Mouse (Mus musculus): ENCODE measurements at regions not wholly inside any gene's neighbourhood (a gene's known extent, or its start where the extent isn't known, plus 50 kb on each side); places are given as distances from the start of the nearest gene placed in this dataset.

- DNase-seq (ENCODE audit: low spot score): no peak
Observed at GRCm38 (mm10) chr13:69867296-69868065, 65.3 kb downstream of the Med10 start.

DNA sequence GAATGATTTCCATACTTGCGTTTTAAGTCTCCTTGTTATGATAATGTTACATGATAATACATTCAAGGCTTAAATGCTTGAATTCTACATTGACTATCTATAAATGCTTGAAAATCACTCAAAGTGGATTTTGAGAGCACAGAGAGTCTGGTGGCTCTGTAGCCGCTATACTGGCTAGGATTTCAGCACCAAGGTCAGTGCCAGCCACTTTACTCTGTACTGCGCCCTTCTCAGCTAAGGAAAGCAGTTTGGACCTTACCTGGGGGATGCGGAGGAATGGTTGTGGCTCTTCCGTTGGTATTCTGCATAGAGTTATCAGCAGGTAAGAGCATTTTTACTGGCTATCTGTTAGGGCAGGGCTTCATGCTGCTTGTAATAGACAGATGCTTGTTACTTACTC lies 94.3 kb downstream of the Med10 start:
- peak; percentile 2 for DNase-seq (ENCODE audit: low spot score)

DNA sequence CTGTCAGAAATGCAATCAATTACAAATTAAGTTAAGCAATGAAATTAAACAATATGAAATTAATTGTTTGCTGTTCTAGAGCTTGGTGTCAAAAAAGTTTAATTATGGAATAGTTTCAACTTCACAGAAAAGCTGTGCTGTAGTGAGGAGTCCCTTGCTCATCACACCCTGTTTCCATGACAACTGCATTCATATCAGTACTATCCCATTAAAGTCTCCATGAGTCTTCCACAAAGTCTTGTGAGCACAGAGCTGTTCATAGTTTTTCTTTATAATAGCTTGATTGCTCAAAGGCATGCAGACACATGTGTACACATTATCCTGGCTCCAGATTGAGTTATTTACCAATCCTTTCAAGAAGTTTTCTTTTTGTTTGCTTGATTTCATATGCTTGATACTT lies 98.9 kb downstream of the Med10 start:
- DNase-seq (ENCODE audit: low spot score): no peak

- DNase-seq (ENCODE audit: low spot score): no peak
Observed at GRCm38 (mm10) chr13:69906802-69907537, 104.8 kb downstream of the Med10 start.

DNA sequence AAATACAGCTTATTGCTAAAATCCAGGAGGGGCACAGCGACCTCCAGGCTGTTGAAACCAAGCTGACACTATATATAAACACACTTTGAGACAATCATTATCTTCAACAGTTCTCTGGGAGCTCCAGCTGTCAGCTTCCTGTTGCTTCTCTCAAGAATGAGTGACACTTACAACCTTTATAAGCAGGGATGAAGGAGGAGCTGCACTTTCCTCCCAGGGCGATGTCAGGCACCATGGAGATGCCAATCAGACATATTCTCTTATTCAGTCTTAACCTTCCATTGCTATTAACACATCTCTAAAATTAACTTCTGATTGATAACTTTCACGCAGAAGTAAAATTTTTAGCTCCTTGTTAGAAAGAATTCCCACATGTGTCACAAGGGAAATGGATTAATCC lies 113.6 kb downstream of the Med10 start:
- DNase-seq (ENCODE audit: low spot score): no peak

GRCm38 (mm10) chr13:69932695-69933550 lies 130.7 kb downstream of the Med10 start:
- no peak for DNase-seq (ENCODE audit: low spot score)

DNA sequence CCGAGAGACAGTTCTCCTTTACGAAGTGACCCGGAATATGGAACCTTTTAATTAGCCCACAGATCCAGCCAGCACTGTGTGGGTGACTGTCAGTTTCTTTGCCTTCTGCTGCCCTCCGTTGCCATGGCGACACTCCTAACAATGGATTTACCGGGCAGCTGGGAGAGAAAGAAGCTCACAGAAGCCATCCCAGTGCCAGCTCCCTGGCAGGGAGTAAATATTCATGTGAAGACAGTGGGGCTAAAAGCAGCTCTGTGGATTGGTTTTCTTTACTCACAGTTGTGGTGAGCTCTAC lies 131.3 kb downstream of the Med10 start:
- DNase-seq (ENCODE audit: low spot score): no peak

- no peak for DNase-seq (ENCODE audit: low spot score)
Observed at GRCm38 (mm10) chr13:69939791-69940190, 137.6 kb downstream of the Med10 start.

DNA sequence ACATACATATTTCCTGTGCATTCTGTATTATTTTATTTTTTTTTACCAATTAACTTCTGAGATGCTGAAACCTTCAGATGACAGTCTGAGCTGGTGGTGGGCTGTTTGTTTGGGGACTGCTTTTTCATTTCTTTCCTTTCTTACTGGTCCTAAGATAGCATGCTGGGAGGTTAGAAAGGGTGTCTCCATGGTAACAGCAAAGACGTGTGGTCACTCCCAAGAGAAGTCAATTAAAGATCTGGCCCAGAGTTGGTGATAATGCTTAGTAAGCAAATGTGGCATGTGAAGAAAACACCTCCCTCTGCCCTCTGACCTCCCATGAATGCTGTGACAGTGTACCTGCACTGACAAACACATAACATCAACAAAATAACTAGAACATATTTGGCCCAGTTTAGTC lies 142.5 kb downstream of the Med10 start:
- no peak for DNase-seq (ENCODE audit: low spot score)

DNA sequence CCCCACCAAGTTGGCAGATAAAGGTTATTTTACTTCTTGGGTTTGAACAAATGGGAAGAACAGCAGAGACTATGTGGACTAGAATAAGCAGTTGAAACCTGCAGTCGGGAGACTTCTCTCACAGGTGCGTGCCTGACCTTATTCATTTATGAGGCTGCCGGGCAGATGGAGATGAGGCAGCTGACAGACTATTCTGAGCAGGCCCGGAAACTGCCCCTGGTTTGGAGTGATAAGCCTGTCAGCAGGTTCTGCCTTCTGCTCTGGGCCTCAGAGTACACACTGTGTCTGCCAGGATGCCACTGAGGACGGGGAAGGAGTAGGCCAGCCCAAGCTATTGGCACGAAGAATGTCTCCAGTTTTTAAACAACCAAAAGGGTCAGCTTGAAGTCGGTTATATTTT lies 144.4 kb downstream of the Med10 start:
- no peak for DNase-seq (ENCODE audit: low spot score)

GRCm38 (mm10) chr13:69952061-69952460 lies 149.9 kb downstream of the Med10 start:
- DNase-seq (ENCODE audit: low spot score): no peak

- no peak for DNase-seq (ENCODE audit: low spot score)
Observed at GRCm38 (mm10) chr13:69954171-69954570, 152.0 kb downstream of the Med10 start.

DNA sequence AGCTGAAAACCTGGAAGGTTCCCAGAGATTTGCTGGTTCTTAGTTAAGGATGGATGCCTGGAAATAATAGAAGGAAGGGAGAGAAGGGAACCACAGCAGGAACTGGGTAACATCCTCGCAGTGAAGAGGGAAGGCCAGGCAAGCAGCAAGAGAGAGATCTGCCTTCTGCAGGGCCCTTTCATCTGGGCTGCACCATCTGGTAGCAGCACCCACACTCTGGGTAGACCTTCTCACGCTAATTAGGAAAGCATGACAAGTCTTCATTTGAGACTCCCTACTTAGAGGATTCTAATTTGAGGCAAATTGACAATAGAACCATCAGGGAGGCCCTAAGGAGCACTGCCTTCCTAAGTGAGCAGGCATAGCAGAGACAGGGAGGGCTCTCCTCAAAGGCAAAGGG lies 153.3 kb downstream of the Med10 start:
- DNase-seq (ENCODE audit: low spot score): no peak

DNA sequence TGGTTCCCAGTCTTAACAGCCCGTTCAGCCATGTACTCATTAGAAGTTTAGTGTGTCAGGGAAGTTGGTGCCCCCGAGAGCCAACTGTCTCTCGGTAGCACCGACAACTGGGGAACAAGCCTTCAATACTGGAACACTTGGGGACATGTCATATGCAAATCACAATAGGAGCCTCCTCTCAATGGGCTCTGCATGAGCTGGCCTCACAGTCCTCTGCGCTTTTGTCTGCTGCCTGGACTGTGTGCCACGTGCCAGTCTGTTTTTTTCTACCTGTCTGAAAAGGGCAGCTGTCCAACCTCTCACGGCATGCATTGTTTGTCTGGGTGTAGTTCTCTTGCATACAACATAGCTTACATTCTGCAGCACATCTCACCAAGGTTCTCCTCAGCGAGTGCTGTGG lies 161.7 kb downstream of the Med10 start:
- no peak for DNase-seq (ENCODE audit: low spot score)

DNA sequence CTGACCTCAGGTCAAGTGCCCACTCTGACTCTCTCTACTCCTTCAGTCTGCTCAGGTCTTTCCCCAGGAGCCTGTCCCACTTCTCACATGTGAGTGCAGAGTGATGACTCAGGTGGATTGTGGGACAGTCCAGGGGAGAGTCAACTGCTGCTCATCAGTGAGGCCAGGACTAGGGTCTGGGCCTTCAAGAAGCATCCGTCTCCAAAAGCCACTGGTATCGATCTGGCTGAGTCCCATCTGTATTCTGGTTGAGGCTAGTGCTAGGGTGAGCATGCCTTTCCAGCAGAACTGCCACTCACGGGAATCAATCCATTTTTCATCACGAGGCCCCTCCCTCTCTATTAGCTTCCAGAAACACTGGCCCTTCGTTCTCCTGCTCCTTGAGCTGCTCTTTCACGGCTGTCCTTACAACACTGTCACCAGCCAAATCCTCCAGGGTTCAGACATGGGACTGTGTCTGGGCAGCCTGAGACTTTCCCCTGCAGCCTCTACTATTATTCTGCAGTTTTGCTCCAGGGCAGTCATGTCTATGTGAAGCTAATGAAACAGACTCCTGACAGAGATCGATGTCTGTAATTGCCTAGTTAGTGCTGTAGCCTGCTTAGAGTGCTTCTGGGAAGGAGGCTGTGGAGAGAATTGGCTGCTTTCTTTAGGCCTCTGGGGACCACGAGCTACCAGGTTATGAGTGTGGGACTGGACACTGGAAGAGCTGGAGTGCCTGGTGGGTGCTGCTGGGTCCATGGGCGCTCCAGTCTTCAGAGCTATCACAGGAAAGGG lies 169.3 kb downstream of the Med10 start:
- DNase-seq (ENCODE audit: low spot score): no peak

DNA sequence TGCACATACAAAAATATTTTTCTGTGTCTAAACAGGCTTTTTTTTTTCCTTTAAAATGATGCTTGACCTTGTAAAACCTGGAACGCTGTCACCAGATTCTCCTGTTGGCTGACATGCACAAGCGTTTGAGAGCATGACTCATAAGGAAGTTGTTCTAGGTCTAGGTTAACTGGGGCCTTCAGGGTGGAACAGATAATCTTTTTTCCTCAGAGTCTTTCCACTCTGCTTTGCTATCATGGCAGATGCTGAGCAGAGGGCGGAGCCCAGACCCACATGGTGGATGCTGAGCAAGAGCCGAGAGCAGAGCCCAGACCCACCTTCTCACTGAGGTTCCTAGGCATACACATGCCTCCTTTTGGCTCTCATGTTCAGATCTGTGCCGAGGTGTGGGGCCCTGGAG lies 172.6 kb downstream of the Med10 start:
- DNase-seq (ENCODE audit: low spot score): no peak

DNA sequence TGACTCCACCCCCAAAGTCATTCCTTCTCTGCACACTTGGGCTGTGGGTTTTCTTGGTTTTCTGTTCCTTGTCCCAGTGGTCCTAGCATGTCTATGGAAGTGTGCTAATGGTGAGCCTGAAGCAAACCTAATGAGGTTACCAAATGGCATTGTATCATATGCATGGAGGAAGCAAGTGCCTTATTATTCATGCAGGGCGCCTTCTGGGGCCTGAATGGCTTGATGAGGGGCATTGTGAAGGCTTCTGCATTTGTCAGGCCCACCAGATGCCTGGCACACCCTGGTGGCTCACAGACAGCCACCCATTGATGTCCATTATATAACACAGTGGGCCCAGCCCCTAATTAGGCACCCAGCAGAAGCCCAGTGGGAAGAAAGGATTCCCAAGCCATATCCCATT lies 182.0 kb downstream of the Med10 start:
- DNase-seq (ENCODE audit: low spot score): no peak

DNA sequence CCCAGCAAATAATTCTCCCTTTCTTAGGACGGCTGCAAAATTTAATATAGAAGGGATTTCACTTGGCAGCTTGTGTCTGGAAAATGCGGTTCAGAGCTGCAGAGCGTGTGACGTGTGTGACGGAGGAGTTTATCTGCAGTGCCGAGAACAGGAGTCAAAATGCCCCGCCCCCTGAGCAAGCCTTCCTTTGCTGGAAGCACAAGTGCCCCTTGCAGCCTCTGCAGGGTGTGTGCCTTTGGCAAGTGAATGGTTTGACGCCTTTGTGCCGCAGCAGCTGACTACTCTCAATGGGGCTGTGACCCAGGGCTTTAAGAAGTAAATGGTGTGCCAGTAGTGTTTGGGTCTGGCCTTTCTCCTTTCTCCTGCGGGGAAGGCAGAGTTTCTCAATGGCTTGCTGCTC lies 185.0 kb downstream of the Med10 start:
- no peak for DNase-seq (ENCODE audit: low spot score)

GRCm38 (mm10) chr13:69988319-69988718 lies 186.1 kb downstream of the Med10 start:
- no peak for DNase-seq (ENCODE audit: low spot score)

- peak; percentile 10 for DNase-seq (ENCODE audit: low spot score)
Observed at GRCm38 (mm10) chr13:69991253-69991891, 189.2 kb downstream of the Med10 start.

GRCm38 (mm10) chr13:69991892-69992261 lies 189.7 kb downstream of the Med10 start:
- no peak for DNase-seq (ENCODE audit: low spot score)

DNA sequence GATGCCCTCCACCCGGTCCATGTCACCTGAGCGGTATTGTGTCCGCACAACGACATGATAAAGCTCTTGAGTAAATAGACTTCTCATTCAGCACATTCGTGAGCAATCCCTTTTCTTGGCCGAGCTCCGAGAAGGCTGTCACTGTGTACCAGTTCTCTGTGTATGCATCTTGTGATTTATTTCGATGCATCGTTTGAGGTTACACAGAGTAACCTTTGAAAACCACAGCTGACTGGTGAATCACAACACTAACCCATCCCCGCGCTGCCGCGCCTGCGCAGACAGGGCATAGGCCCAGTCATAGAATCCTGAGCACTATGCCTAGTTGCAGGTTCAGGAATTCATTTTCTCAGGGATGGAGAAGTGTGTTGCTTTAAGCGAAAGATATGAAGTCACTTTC lies 201.4 kb downstream of the Med10 start:
- DNase-seq (ENCODE audit: low spot score): no peak
